Mouse (Mus musculus): ENCODE results near the gene H2-Oa.

H2-Oa gene

GRCm38 (mm10) chr17:34092197-34092875, at the start of gene H2-Oa:
Gene H2-Oa (plus strand): TSS chr17:34092340.
- no peak for DNase-seq

- no peak for DNase-seq
Observed at GRCm38 (mm10) chr17:34045941-34046340, 46.2 kb upstream of the H2-Oa start.

- no peak for DNase-seq
Observed at GRCm38 (mm10) chr17:34047404-34048050, 44.6 kb upstream of the H2-Oa start.

- no peak for DNase-seq
Observed at GRCm38 (mm10) chr17:34057224-34057623, 34.9 kb upstream of the H2-Oa start.

- DNase-seq: no peak
Observed at GRCm38 (mm10) chr17:34068864-34069263, 23.3 kb upstream of the H2-Oa start.

GRCm38 (mm10) chr17:34072091-34072490, 20.0 kb upstream of the H2-Oa start:
- no peak for DNase-seq

GRCm38 (mm10) chr17:34075271-34075670, 16.9 kb upstream of the H2-Oa start:
- peak; percentile 32 for DNase-seq

GRCm38 (mm10) chr17:34077549-34077948, 14.6 kb upstream of the H2-Oa start:
- DNase-seq: peak; percentile 39

- DNase-seq: no peak
Observed at GRCm38 (mm10) chr17:34078148-34078547, 14.0 kb upstream of the H2-Oa start.

GRCm38 (mm10) chr17:34079002-34079401, 13.1 kb upstream of the H2-Oa start:
- no peak for DNase-seq

GRCm38 (mm10) chr17:34079621-34080020, 12.5 kb upstream of the H2-Oa start:
- no peak for DNase-seq

GRCm38 (mm10) chr17:34083104-34083503, 9.0 kb upstream of the H2-Oa start:
- DNase-seq: no peak

- no peak for DNase-seq
Observed at GRCm38 (mm10) chr17:34087386-34087785, 4.8 kb upstream of the H2-Oa start.

- no peak for DNase-seq
Observed at GRCm38 (mm10) chr17:34088124-34088523, 4.0 kb upstream of the H2-Oa start.

- DNase-seq: no peak
Observed at GRCm38 (mm10) chr17:34090923-34091322, 1.2 kb upstream of the H2-Oa start.

GRCm38 (mm10) chr17:34093199-34093874, 1.2 kb downstream of the H2-Oa start:
- no peak for DNase-seq

GRCm38 (mm10) chr17:34094283-34095035, 2.3 kb downstream of the H2-Oa start:
- DNase-seq: no peak

GRCm38 (mm10) chr17:34096497-34097010, 4.4 kb downstream of the H2-Oa start:
- DNase-seq: no peak

- no peak for DNase-seq
Observed at GRCm38 (mm10) chr17:34097272-34097671, 5.1 kb downstream of the H2-Oa start.

- DNase-seq: no peak
Observed at GRCm38 (mm10) chr17:34098709-34099479, 6.8 kb downstream of the H2-Oa start.

- no peak for DNase-seq
Observed at GRCm38 (mm10) chr17:34099531-34099930, 7.4 kb downstream of the H2-Oa start.

GRCm38 (mm10) chr17:34101185-34101584, 9.0 kb downstream of the H2-Oa start:
- DNase-seq: no peak
